Mouse (Mus musculus): Measurements from ENCODE around the gene Cttn. TPM values are rescaled to one million over a fixed set of nuclear protein-coding genes. Genes with fewer than 3 reads are reported as not detected.

The Cttn gene
- polyA plus RNA-seq, 1 experiment: 177 TPM

- no peaks in the 10 kb centered on the region for H3K79me3 ChIP-seq (ENCODE audit: low read depth)
- H3K27me3 ChIP-seq (ENCODE audit: control insufficient read depth, insufficient read depth, insufficient read length): no peaks in the 10 kb centered on the region
- H3K79me2 ChIP-seq (ENCODE audit: control insufficient read depth, insufficient read depth): no peaks in the 10 kb centered on the region
- TF ChIP-seq CEBPB (IDR thresholded peaks at IDR 0.05; ENCODE audit: low read depth) (no peak), MYOG (IDR thresholded peaks at IDR 0.05; ENCODE audit: control insufficient read depth, extremely low read depth, insufficient read length) (no peak), USF1 (IDR thresholded peaks at IDR 0.05; ENCODE audit: low read depth) (no peak), FOSL1 (IDR thresholded peaks at IDR 0.05; ENCODE audit: insufficient read depth, low read length, poor library complexity, severe bottlenecking) (no peak)
- H3ac ChIP-seq (ENCODE audit: control insufficient read depth, insufficient read length, low read depth): no peak overlapping the region
- no peak overlapping the region for H3K4me3 ChIP-seq (ENCODE audit: insufficient read depth, poor library complexity, severe bottlenecking)
- H3K36me3 ChIP-seq (ENCODE audit: control insufficient read depth, insufficient read depth): no peaks in the 10 kb centered on the region
These were observed 83.3 kb downstream of the Cttn start for GRCm38 (mm10) chr7:144387537-144387936.

Other genes starting within 250 kb of the Cttn start
- 25.6 TPM for gene Ppfia1, start 82.7 kb upstream of the Cttn start, polyA plus RNA-seq (2012; fragmentation: generic; extraction: Trizol)
- gene Fadd, start 111.5 kb upstream of the Cttn start, polyA plus RNA-seq (2012; fragmentation: generic; extraction: Trizol): 10.3 TPM

Measured in C2C12 (cell line).